Mouse (Mus musculus) hindbrain, embryonic 11.5 days (tissue): ENCODE measurements around the gene Mr1. TPM values are rescaled to one million over a fixed set of nuclear protein-coding genes. Genes with fewer than 3 reads are reported as not detected.

ENCODE experiments used
- ATAC-seq: fragments of 200-750 bp; cut with Nextera tagmentation; 2 replicates; pipeline ENCODE4 v1.8.0; 2017; ENCODE audit warnings: mild to moderate bottlenecking, moderate TSS enrichment, moderate library complexity; ENCODE audit not compliant: low FRiP score
- DNase-seq: peaks from one replicate; pipeline ENCODE4 v3.0.0-alpha.2; 2015; ENCODE audit warnings: low spot score
- H3K27ac ChIP-seq: fragments of 300-500 bp; sonication (generic); 2 replicates; pipeline ENCODE4 v1.5.1; 2014; ENCODE audit warnings: mild to moderate bottlenecking, low read depth, low read length
- H3K27me3 ChIP-seq: fragments of 300-500 bp; sonication (generic); 2 replicates; pipeline ENCODE4 v1.6.1; 2014; ENCODE audit warnings: mild to moderate bottlenecking, low read length, moderate library complexity, mixed read lengths; ENCODE audit not compliant: control insufficient read depth, insufficient read depth
- H3K36me3 ChIP-seq: fragments of 300-500 bp; sonication (generic); 2 replicates; pipeline ENCODE4 v1.6.1; 2014; ENCODE audit warnings: mild to moderate bottlenecking, low read length, moderate library complexity, mixed read lengths; ENCODE audit not compliant: control insufficient read depth, insufficient read depth
- H3K4me1 ChIP-seq: fragments of 300-500 bp; sonication (generic); replicated peaks from 2 replicates; pipeline ENCODE4 v1.6.1; 2014; ENCODE audit warnings: low read length, mixed read lengths; ENCODE audit not compliant: control insufficient read depth, insufficient read depth
- H3K4me2 ChIP-seq: fragments of 300-500 bp; sonication (generic); replicated peaks from 2 replicates; pipeline ENCODE4 v1.6.1; 2014; ENCODE audit warnings: mild to moderate bottlenecking, low read depth, low read length
- H3K4me3 ChIP-seq: fragments of 300-500 bp; sonication (generic); 2 replicates; pipeline ENCODE4 v1.5.1; 2014; ENCODE audit warnings: low read depth, low read length
- H3K9ac ChIP-seq: fragments of 300-500 bp; sonication (generic); 2 replicates; pipeline ENCODE4 v1.6.1; 2014; ENCODE audit warnings: low read depth, low read length
- H3K9me3 ChIP-seq: fragments of 300-500 bp; sonication (generic); 2 replicates; pipeline ENCODE4 v1.6.1; 2016; ENCODE audit warnings: low read length; ENCODE audit not compliant: control insufficient read depth
- WGBS: fragments of 180-500 bp; shearing (Covaris S2); extraction: QIAGEN DNeasy Blood & Tissue Kit; methylation state at CpG from one replicate; pipeline ENCODE4 v1.1.7; 2014; 5-methylcytosine and 5-hydroxymethylcytosine counted together
- polyA plus RNA-seq: library from polyadenylated mRNA; unstranded; fragments of >200 nt; fragmentation: Nextera tagmentation; extraction: Ambion mirVana; gene quantifications from 2 replicates; pipeline ENCODE4 v1.2.1, GENCODE M21; 2014

Mr1 gene
- polyA plus RNA-seq, 1 experiment from 2014 or later: 1.9 TPM

GRCm38 (mm10) chr1:155172895-155173643, 26.5 kb upstream of the Mr1 start:
- WGBS: 98% methylated on average over 3 of the region's 3 CpGs
- H3K36me3 ChIP-seq: no peaks in the 10 kb centered on the region; the same call in 1 of the 2 replicates
- no peak overlapping the region for H3K4me2 ChIP-seq
- H3K9me3 ChIP-seq: no peaks in the 10 kb centered on the region
- DNase-seq: no peak
- H3K4me3 ChIP-seq: no peak overlapping the region
- H3K27ac ChIP-seq: no peak overlapping the region
- ATAC-seq: no peak
- no peak overlapping the region for H3K9ac ChIP-seq
- H3K4me1 ChIP-seq: no peaks in the 10 kb centered on the region
- H3K27me3 ChIP-seq: no peaks in the 10 kb centered on the region

- Histone ChIP-seq H3K27ac (no peak overlapping the region), H3K36me3 (no peaks in the 10 kb centered on the region)
- ATAC-seq: no peak
Observed at GRCm38 (mm10) chr1:155169935-155170334, 23.3 kb upstream of the Mr1 start.

GRCm38 (mm10) chr1:155167453-155167852, 20.8 kb upstream of the Mr1 start:
- no peaks in the 10 kb centered on the region for H3K27me3 ChIP-seq
- no peak overlapping the region for H3K4me3 ChIP-seq
- no peaks in the 10 kb centered on the region for H3K36me3 ChIP-seq
- H3K27ac ChIP-seq: no peak overlapping the region
- WGBS: 93% methylated on average over 3 of the region's 3 CpGs
- H3K4me1 ChIP-seq: no peaks in the 10 kb centered on the region
- H3K9me3 ChIP-seq: no peaks in the 10 kb centered on the region
- H3K4me2 ChIP-seq: no peak overlapping the region
- DNase-seq (no peak), ATAC-seq (no peak)
- H3K9ac ChIP-seq: no peak overlapping the region

More at GRCm38 (mm10) chr1:155169935-155170334, 23.3 kb upstream of the Mr1 start:
- Histone ChIP-seq H3K9me3 (no peaks in the 10 kb centered on the region), H3K27me3 (no peaks in the 10 kb centered on the region), H3K9ac (no peak overlapping the region), H3K4me1 (no peaks in the 10 kb centered on the region), H3K4me2 (no peak overlapping the region), H3K4me3 (no peak overlapping the region)
- no peak for DNase-seq

- Histone ChIP-seq H3K9me3 (no peaks in the 10 kb centered on the region), H3K4me3 (peak overlapping the region; percentile 85), H3K4me1 (no peaks in the 10 kb centered on the region), H3K27me3 (no peaks in the 10 kb centered on the region), H3K27ac (peak overlapping the region; percentile 77), H3K9ac (peak overlapping the region; percentile 83), H3K36me3 (no peaks in the 10 kb centered on the region), H3K4me2 (peak overlapping the region; percentile 54)
- peak; percentile 72 for DNase-seq
- peak; percentile 78 for ATAC-seq
- WGBS: under 1% methylated on average over 44 of the region's 46 CpGs
Observed at GRCm38 (mm10) chr1:155158970-155159484, 12.4 kb upstream of the Mr1 start.

GRCm38 (mm10) chr1:155158141-155158969, 11.7 kb upstream of the Mr1 start, which contains the start of gene Stx6:
Gene Stx6, plus strand, starts transcription at chr1:155158715.
- H3K4me2 ChIP-seq: peak within 1 kb of the TSS; percentile 54
- H3K27ac ChIP-seq: peak within 1 kb of the TSS; percentile 77
- 3% methylated on average over 48 of the region's 48 CpGs for WGBS
- peak within 1 kb of the TSS; percentile 85 for H3K4me3 ChIP-seq
- ATAC-seq (peak; percentile 99), DNase-seq (peak; percentile 98)
- no peaks in the 10 kb centered on the region for H3K36me3 ChIP-seq
- H3K4me1 ChIP-seq: no peaks in the 10 kb centered on the region
- no peaks in the 10 kb centered on the region for H3K9me3 ChIP-seq
- H3K9ac ChIP-seq: peak within 1 kb of the TSS; percentile 83
- H3K27me3 ChIP-seq: no peaks in the 10 kb centered on the region

- Histone ChIP-seq H3K27ac (no peak overlapping the region), H3K9ac (no peak overlapping the region), H3K4me1 (no peaks in the 10 kb centered on the region), H3K4me3 (no peak overlapping the region), H3K9me3 (no peaks in the 10 kb centered on the region), H3K36me3 (no peaks in the 10 kb centered on the region), H3K27me3 (no peaks in the 10 kb centered on the region), H3K4me2 (no peak overlapping the region)
- WGBS: 73% methylated on average over 4 of the region's 4 CpGs
- no peak for DNase-seq
- no peak for ATAC-seq
Observed at GRCm38 (mm10) chr1:155153906-155154305, 7.3 kb upstream of the Mr1 start.

GRCm38 (mm10) chr1:155150821-155151220, 4.2 kb upstream of the Mr1 start:
- no peaks in the 10 kb centered on the region for H3K9me3 ChIP-seq
- H3K36me3 ChIP-seq: no peaks in the 10 kb centered on the region
- WGBS: 89% methylated on average over 5 of the region's 5 CpGs
- no peak for ATAC-seq
- H3K27ac ChIP-seq: no peak overlapping the region
- DNase-seq: no peak
- H3K4me3 ChIP-seq: no peak overlapping the region
- H3K27me3 ChIP-seq: no peaks in the 10 kb centered on the region
- no peaks in the 10 kb centered on the region for H3K4me1 ChIP-seq
- H3K9ac ChIP-seq: no peak overlapping the region
- no peak overlapping the region for H3K4me2 ChIP-seq

GRCm38 (mm10) chr1:155149403-155149802, 2.8 kb upstream of the Mr1 start:
- H3K4me2 ChIP-seq: no peak overlapping the region
- no peak for DNase-seq

More at GRCm38 (mm10) chr1:155149403-155149802, 2.8 kb upstream of the Mr1 start:
- Histone ChIP-seq H3K36me3 (no peaks in the 10 kb centered on the region), H3K9me3 (no peaks in the 10 kb centered on the region), H3K9ac (no peak overlapping the region), H3K4me1 (no peaks in the 10 kb centered on the region), H3K27ac (no peak overlapping the region), H3K27me3 (no peaks in the 10 kb centered on the region), H3K4me3 (no peak overlapping the region)
- 92% methylated on average over 3 of the region's 3 CpGs for WGBS
- ATAC-seq: no peak
